Mouse (Mus musculus) ovary, postnatal 14 days (tissue): Measurements from ENCODE around the gene Foxp1.

Experiments
- DNase-seq: peaks from one replicate; pipeline ENCODE4 v3.0.0; 2022; ENCODE audit warnings: low spot score

Gene Foxp1

GRCm38 (mm10) chr6:99019266-99019665 is 503.3 kb downstream of the Foxp1 start:
- no peak for DNase-seq

GRCm38 (mm10) chr6:99013866-99014502 is 508.5 kb downstream of the Foxp1 start:
- DNase-seq, result no peak

- DNase-seq, result no peak
These were observed 509.2 kb downstream of the Foxp1 start for GRCm38 (mm10) chr6:99013119-99013865.

GRCm38 (mm10) chr6:99011895-99012584 is 510.5 kb downstream of the Foxp1 start:
- DNase-seq, result no peak

GRCm38 (mm10) chr6:99009771-99010170 is 512.8 kb downstream of the Foxp1 start:
- no peak for DNase-seq

- no peak for DNase-seq
These were observed 514.0 kb downstream of the Foxp1 start for GRCm38 (mm10) chr6:99008565-99008964.

- DNase-seq, result no peak
These were observed 515.0 kb downstream of the Foxp1 start for GRCm38 (mm10) chr6:99007542-99007941.

GRCm38 (mm10) chr6:99004255-99004997 is 518.1 kb downstream of the Foxp1 start:
- no peak for DNase-seq

- no peak for DNase-seq
These were observed 519.3 kb downstream of the Foxp1 start for GRCm38 (mm10) chr6:99003108-99003709.

GRCm38 (mm10) chr6:99001637-99002036 is 520.9 kb downstream of the Foxp1 start:
- DNase-seq, result no peak

- no peak for DNase-seq
These were observed 523.3 kb downstream of the Foxp1 start for GRCm38 (mm10) chr6:98998971-98999932.

- no peak for DNase-seq
These were observed 524.8 kb downstream of the Foxp1 start for GRCm38 (mm10) chr6:98997742-98998141.

GRCm38 (mm10) chr6:98996822-98997221 is 525.7 kb downstream of the Foxp1 start:
- DNase-seq, result no peak

GRCm38 (mm10) chr6:98996346-98996745 is 526.2 kb downstream of the Foxp1 start:
- no peak for DNase-seq

GRCm38 (mm10) chr6:98995681-98996080 is 526.8 kb downstream of the Foxp1 start:
- no peak for DNase-seq

- no peak for DNase-seq
These were observed 527.6 kb downstream of the Foxp1 start for GRCm38 (mm10) chr6:98994902-98995301.

- DNase-seq, result no peak
These were observed 528.3 kb downstream of the Foxp1 start for GRCm38 (mm10) chr6:98994104-98994787.

- no peak for DNase-seq
These were observed 529.3 kb downstream of the Foxp1 start for GRCm38 (mm10) chr6:98993231-98993630.

GRCm38 (mm10) chr6:98992772-98993147 is 529.8 kb downstream of the Foxp1 start:
- no peak for DNase-seq
